Mouse (Mus musculus): ENCODE data around the gene Snx10. TPM values are rescaled to one million over a fixed set of nuclear protein-coding genes. Genes with fewer than 3 reads are reported as not detected.

The Snx10 gene
- polyA plus RNA-seq, 1 experiment from 2014 or later: 15.8 TPM

DNA sequence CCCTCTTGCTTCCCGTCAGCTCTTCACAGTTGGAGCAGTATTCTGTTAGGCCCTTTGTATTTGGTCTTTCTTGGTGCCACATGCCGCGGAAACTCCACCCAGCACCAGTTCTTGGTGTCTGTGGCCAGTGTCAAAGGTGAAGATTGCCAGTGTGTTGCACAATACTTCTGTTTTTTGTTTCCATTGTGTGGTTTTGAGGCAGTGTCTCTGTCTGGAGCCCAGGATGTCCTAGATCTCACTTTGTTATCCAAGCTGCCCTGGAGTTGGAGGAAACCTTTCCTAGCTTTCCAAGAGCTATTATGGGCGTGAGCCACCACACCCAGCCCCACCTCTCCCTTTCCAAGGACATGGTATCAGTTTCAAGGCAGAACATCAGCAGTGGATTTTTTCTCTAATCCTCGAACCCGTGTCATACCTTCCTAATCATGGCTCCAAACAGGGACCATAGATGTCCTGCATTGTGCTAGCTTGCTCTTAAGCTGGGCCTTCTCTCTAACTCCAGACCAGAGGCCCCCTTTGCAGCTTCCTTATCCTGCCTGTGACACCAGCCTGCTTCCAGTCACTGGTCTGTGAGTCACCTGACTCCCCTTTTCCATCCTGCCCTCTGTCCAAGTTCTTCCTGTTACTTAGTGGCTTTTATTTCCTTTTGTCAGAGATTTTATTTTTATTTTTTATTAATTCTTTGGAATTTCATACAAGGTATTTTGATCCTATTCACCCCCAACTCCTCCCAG lies 9.9 kb downstream of the Snx10 start:
- TF ChIP-seq CTCF (IDR thresholded peaks at IDR 0.05): no peak
- in situ Hi-C loops (cut with MboI; ENCODE audit: low pct_unique_long_range_greater_than_20kb): no loop called here
- ATAC-seq: no peak
- no peaks in the 10 kb centered on the region for H3K27me3 ChIP-seq
- no peak for DNase-seq (ENCODE audit: low read depth, low spot score)
- ChIA-PET CTCF (no interaction called here), POLR2A (no interaction called here)

DNA sequence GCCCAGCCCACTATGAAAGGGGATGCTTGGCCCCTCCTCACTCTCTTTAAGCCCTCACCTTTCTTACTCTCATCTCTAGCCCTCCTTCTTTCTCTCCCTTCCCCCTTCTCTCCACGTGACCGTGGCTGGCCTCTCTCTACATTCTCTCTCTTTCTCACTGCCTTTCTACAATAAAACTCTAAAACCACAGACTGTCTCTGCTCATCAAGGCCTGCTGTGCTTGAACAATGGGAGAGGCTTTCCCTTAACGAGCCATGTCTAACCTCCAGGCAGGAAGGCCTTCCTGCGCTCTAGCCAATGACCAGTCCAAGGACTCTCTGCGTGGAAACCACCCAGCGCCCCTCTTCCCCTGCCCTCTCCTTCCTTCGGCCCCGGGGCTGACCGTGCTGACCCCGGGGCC lies 11.9 kb downstream of the Snx10 start:
- no peaks in the 10 kb centered on the region for H3K27me3 ChIP-seq
- DNase-seq (ENCODE audit: low read depth, low spot score) (no peak), ATAC-seq (no peak)
- ChIA-PET CTCF (no interaction called here), POLR2A (no interaction called here)
- no peak for TF ChIP-seq CTCF (IDR thresholded peaks at IDR 0.05)
- in situ Hi-C loops (cut with MboI; ENCODE audit: low pct_unique_long_range_greater_than_20kb): no loop called here

DNA sequence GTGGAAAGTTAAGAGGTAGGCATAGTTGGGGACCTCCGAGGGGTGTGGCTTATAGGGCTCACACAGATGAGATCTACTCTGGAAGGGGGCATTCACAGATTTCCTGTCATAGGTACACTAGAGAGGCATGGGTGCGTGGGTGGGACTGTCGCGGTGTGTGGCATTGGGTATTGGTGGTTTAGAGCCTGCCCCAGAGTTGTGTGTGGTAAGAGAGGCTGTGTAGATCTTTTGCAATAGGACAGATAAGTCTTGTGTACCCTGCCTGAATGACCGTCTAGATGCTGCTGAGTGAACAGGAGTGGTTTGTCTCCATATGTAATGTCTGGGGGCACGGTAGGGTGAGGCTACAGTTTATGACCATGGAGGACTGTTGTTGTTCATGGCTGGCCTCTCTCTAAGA lies 16.8 kb downstream of the Snx10 start:
- in situ Hi-C loops (cut with MboI; ENCODE audit: low pct_unique_long_range_greater_than_20kb): no loop called here
- CTCF ChIA-PET: no interaction called here
- POLR2A ChIA-PET: no interaction called here
- no peaks in the 10 kb centered on the region for H3K27me3 ChIP-seq
- no peak for ATAC-seq
- no peak for DNase-seq (ENCODE audit: low read depth, low spot score)
- TF ChIP-seq CTCF (IDR thresholded peaks at IDR 0.05): no peak

DNA sequence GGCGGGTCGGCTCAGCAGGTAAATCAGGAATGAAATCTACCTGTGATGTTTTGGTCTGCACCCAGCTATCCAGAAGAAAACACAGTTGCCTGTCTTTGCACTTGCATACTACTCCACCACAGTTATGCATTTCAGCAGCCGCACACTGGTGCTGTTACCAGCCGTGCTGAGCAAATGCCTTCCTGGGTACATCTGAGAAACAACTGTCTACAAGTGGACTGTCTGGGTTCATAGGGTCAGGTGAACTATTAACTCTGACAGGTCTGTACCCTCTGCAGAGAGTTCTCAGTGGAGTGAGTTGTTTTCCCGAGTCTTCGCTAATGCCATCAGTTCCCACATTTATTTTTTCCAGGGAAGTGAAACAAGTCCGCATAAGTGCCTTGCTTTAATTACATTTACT lies 17.7 kb downstream of the Snx10 start:
- in situ Hi-C loops (cut with MboI; ENCODE audit: low pct_unique_long_range_greater_than_20kb): no loop called here
- DNase-seq (ENCODE audit: low read depth, low spot score): no peak
- ATAC-seq: no peak
- H3K27me3 ChIP-seq: no peaks in the 10 kb centered on the region
- POLR2A ChIA-PET: no interaction called here
- CTCF ChIA-PET: no interaction called here
- no peak for TF ChIP-seq CTCF (IDR thresholded peaks at IDR 0.05)

DNA sequence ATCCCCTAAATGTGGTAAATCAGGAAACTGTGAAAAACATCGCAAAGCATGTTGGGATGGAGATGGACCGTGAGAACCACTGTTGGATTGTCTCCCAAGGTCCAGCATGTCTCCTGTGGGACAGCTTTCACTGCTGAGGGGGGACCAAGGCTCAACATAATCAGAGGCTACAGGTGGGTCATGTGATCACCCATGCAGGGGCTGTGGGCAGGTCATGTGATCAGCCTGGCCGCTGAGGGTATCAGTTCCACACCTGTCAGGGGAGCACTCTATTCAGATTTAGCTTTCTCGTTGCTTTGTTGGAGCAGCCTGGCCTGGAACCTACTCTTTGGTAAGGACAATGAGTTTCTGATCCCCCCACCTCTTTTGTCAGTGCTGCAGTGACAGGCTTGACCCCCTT lies 18.4 kb downstream of the Snx10 start:
- in situ Hi-C loops (cut with MboI; ENCODE audit: low pct_unique_long_range_greater_than_20kb): no loop called here
- no peaks in the 10 kb centered on the region for H3K27me3 ChIP-seq
- no peak for DNase-seq (ENCODE audit: low read depth, low spot score)
- ATAC-seq: no peak
- POLR2A ChIA-PET: no interaction called here
- CTCF ChIA-PET: no interaction called here
- no peak for TF ChIP-seq CTCF (IDR thresholded peaks at IDR 0.05)

DNA sequence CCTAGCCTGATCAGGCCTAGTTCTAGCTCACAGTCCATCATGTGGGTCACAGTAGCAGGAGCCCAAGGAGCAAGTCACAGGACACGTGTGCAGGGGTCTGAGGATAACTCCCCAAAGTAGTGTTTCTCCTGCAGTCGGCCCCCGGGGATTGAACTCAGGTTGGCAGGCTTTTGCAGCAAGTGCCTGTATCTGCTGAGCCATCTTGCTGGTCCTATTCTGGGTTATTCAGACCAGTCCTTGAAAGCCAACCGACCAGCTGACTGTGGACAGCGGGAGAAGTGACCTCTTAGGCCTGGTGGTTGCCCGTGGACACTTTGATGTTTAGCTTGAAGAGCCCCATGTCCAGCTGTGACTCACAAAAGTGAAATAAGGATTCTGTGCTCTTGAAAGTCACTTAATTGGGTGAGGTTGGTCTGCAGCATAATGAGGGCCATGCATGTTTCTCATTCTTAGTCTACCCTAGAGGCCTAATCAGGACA lies 20.0 kb downstream of the Snx10 start:
- no peak for TF ChIP-seq CTCF (IDR thresholded peaks at IDR 0.05)
- in situ Hi-C loops (cut with MboI; ENCODE audit: low pct_unique_long_range_greater_than_20kb): no loop called here
- no peaks in the 10 kb centered on the region for H3K27me3 ChIP-seq
- DNase-seq (ENCODE audit: low read depth, low spot score) (no peak), ATAC-seq (no peak)
- CTCF ChIA-PET: interaction anchor here (1.2 kb wide), 1 partner anchor 75 kb away, joined by 3 read pairs; no protein-coding TSS in a partner anchor
- POLR2A ChIA-PET: interaction anchor here (0.6 kb wide), 1 partner anchor 20 kb away, joined by 6 read pairs; the partner anchor contains the start of gene Snx10

DNA sequence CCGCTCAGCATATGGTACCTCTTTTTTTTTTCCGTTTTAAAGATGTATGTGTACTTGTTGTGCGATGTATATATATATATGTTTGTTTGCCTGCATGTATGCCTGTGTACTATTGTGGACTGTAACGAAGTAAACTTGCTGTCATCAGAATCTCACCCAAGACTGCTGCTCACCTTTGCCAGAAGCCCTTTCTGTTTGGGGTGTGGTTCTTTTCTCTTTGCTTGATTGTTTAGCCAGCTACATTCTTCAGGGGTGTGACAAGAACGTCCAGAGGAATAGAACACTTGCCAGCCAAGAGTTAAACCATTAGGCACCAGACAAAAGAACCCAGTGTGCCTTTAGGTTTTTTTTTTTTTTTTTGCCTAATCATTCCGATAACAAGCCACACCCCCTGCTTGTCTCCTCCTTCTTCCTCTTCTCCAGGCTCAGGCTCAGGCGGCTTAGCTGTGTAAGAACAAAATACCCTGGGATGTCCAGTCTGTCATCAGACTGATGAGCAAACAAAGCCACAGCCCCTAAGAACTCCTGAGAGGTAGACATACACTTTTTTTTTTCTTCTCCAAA lies 20.5 kb downstream of the Snx10 start:
- ATAC-seq (no peak), DNase-seq (ENCODE audit: low read depth, low spot score) (no peak)
- no peaks in the 10 kb centered on the region for H3K27me3 ChIP-seq
- ChIA-PET POLR2A (interaction anchor here (0.6 kb wide), 1 partner anchor 20 kb away, joined by 6 read pairs; the partner anchor contains the start of gene Snx10), CTCF (interaction anchor here (1.2 kb wide), 1 partner anchor 76 kb away, joined by 3 read pairs; no protein-coding TSS in a partner anchor)
- in situ Hi-C loops (cut with MboI; ENCODE audit: low pct_unique_long_range_greater_than_20kb): no loop called here
- TF ChIP-seq CTCF (IDR thresholded peaks at IDR 0.05): no peak

DNA sequence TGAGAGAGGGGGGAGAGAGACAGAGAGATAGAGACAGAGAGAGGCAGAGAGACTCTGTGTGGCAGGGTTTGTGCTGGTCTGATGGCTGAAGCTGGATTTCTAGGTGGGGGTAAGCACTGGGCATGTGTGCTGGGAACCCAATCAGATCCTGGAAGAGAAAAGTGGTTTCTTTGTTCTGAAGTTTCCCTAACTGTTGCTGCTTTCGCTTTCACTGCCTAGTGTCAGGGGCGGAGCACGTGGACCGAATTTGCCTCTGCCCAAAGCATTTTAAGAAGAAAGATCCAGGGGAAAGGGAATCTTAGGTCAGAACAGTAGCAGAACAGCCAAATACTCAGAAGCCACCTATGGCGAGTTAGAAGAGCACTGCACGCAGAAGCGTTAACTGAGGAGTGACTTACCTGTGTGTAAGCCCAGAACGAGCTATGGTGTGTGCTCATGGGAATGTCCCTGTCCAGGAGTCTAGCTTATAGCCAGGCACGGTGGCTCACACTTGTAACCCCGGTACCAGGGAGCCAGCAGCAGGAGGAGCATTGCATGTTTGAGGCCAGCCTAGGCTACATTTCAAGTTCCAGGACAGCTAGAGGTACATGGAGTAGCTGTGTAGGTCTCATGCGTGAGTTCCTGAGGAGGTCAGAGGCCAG lies 21.6 kb downstream of the Snx10 start:
- ATAC-seq (no peak), DNase-seq (ENCODE audit: low read depth, low spot score) (no peak)
- in situ Hi-C loops (cut with MboI; ENCODE audit: low pct_unique_long_range_greater_than_20kb): no loop called here
- no peaks in the 10 kb centered on the region for H3K27me3 ChIP-seq
- POLR2A ChIA-PET: no interaction called here
- TF ChIP-seq CTCF (IDR thresholded peaks at IDR 0.05): no peak
- CTCF ChIA-PET: interaction anchor here (1.2 to 1.7 kb wide), 2 partner anchors 12 to 16 kb away, joined by 3 to 4 read pairs; no protein-coding TSS in a partner anchor

DNA sequence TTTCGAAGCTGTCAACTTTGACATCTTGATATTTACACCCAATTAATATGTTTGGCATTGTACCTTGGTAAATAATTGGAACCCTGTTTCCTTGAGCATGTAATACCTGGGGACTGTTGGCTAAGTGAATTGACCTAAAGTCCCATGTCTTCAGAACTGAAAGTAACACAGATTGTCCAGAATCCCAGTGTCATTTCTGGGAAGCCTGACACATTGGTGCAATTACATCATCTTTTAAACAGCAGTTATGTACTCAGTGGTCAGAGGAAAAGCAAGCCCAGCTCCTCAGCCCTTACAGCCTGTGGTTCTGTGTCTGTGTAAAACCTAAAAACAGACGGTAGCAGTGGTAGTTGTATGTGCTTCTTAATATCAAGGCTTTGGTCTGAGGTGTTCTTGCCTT lies 22.4 kb downstream of the Snx10 start:
- ATAC-seq (no peak), DNase-seq (ENCODE audit: low read depth, low spot score) (no peak)
- in situ Hi-C loops (cut with MboI; ENCODE audit: low pct_unique_long_range_greater_than_20kb): no loop called here
- no peak for TF ChIP-seq CTCF (IDR thresholded peaks at IDR 0.05)
- CTCF ChIA-PET: interaction anchor here (1.2 to 1.7 kb wide), 2 partner anchors 11 to 15 kb away, joined by 3 to 4 read pairs; no protein-coding TSS in a partner anchor
- H3K27me3 ChIP-seq: no peaks in the 10 kb centered on the region
- POLR2A ChIA-PET: no interaction called here

DNA sequence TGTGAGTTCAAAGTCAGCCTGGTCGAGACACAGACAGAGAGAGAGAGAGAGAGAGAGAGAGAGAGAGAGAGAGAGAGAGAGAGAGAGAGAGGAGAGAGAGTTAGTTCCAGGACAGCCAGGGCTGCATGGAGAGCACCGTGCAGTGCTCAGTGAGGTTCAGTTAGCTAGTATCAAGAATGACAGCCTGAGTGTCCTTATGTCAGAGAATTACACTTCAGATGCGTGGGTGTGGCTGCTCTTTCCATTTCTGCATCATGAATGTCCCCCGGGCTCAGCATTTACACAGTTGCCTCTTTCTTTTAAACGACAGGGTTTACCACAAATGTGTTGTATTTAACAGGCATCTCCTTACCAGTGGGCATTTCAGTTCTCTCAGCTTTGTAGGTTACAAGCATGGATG lies 25.1 kb downstream of the Snx10 start:
- no peaks in the 10 kb centered on the region for H3K27me3 ChIP-seq
- in situ Hi-C loops (cut with MboI; ENCODE audit: low pct_unique_long_range_greater_than_20kb): no loop called here
- TF ChIP-seq CTCF (IDR thresholded peaks at IDR 0.05): no peak
- ATAC-seq (no peak), DNase-seq (ENCODE audit: low read depth, low spot score) (no peak)
- CTCF ChIA-PET: no interaction called here
- POLR2A ChIA-PET: no interaction called here

DNA sequence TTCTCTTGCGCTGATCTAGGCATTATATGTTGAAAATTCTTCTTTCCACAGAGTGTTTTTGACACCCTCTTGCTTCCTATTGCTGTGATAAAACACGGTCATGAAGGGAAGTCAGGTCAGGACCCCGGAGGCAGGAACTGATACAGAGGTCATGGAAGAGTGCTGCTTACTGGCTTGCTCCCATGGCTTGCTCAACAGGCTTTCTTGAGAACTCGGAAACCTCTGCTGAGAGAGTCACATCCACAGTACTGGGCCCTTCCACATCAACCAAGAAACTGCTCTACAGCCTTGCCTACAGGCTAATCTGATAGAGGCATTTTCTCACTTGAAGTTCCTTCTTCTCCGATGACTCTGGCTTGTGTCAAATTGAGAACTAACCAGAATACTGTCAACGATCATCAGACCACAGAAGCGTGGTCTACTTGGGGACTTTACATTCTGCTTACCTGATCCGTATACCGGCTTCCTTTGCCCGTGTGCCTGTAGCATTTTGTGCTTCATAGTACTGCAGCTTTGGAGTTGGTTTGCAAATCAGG lies 27.6 kb downstream of the Snx10 start:
- in situ Hi-C loops (cut with MboI; ENCODE audit: low pct_unique_long_range_greater_than_20kb): no loop called here
- ATAC-seq (no peak), DNase-seq (ENCODE audit: low read depth, low spot score) (no peak)
- POLR2A ChIA-PET: interaction anchor here (0.7 kb wide), 1 partner anchor 28 kb away, joined by 3 read pairs; the partner anchor contains the start of gene Snx10
- no peak for TF ChIP-seq CTCF (IDR thresholded peaks at IDR 0.05)
- H3K27me3 ChIP-seq: no peaks in the 10 kb centered on the region
- CTCF ChIA-PET: no interaction called here
